Mouse (Mus musculus): ENCODE measurements around the gene Prr15.

Prr15 gene

GRCm38 (mm10) chr6:54362526-54363324 is 37.1 kb downstream of the Prr15 start:
- no peaks in the 10 kb centered on the region for H3K9me3 ChIP-seq (ENCODE audit: low read length)
- no peaks in the 10 kb centered on the region for H3K36me3 ChIP-seq (ENCODE audit: insufficient read depth, low read length)
- no peak for TF ChIP-seq NANOG (IDR thresholded peaks at IDR 0.05; ENCODE audit: borderline replicate concordance, low read length)
- TF ChIP-seq POU5F1 (IDR thresholded peaks at IDR 0.05; ENCODE audit: borderline replicate concordance, low read length), result no peak
- no peak for TF ChIP-seq CTCF (conservative IDR thresholded peaks at IDR 0.05; ENCODE audit: low read length)

GRCm38 (mm10) chr6:54364406-54365136 is 38.9 kb downstream of the Prr15 start:
- Histone ChIP-seq H3K9me3 (ENCODE audit: low read length) (no peaks in the 10 kb centered on the region), H3K4me3 (replicated peaks; ENCODE audit: low read length) (no peak overlapping the region), H3K4me1 (replicated peaks; ENCODE audit: low read depth, low read length) (no peaks in the 10 kb centered on the region), H3K27me3 (ENCODE audit: insufficient read depth, low read length) (0 out of 2 replicates have a peak, but pooled peaks cover 4% of the 10 kb centered on the region), H3K36me3 (ENCODE audit: insufficient read depth, low read length) (no peaks in the 10 kb centered on the region)
- TF ChIP-seq NANOG (IDR thresholded peaks at IDR 0.05; ENCODE audit: borderline replicate concordance, low read length), result no peak
- TF ChIP-seq CTCF (conservative IDR thresholded peaks at IDR 0.05; ENCODE audit: low read length), result no peak
- TF ChIP-seq POU5F1 (IDR thresholded peaks at IDR 0.05; ENCODE audit: borderline replicate concordance, low read length), result no peak

More at GRCm38 (mm10) chr6:54362526-54363324, 37.1 kb downstream of the Prr15 start:
- Histone ChIP-seq H3K27me3 (ENCODE audit: insufficient read depth, low read length) (0 out of 2 replicates have a peak, but pooled peaks cover 4% of the 10 kb centered on the region), H3K4me1 (replicated peaks; ENCODE audit: low read depth, low read length) (no peaks in the 10 kb centered on the region), H3K4me3 (replicated peaks; ENCODE audit: low read length) (no peak overlapping the region)

- TF ChIP-seq POU5F1 (IDR thresholded peaks at IDR 0.05; ENCODE audit: borderline replicate concordance, low read length) (no peak), NANOG (IDR thresholded peaks at IDR 0.05; ENCODE audit: borderline replicate concordance, low read length) (no peak), CTCF (conservative IDR thresholded peaks at IDR 0.05; ENCODE audit: low read length) (no peak)
- Histone ChIP-seq H3K36me3 (ENCODE audit: insufficient read depth, low read length) (no peaks in the 10 kb centered on the region), H3K4me1 (replicated peaks; ENCODE audit: low read depth, low read length) (no peaks in the 10 kb centered on the region; the same call in 1 of the 2 replicates), H3K9me3 (ENCODE audit: low read length) (no peaks in the 10 kb centered on the region), H3K27me3 (ENCODE audit: insufficient read depth, low read length) (peaks cover 7% of the 10 kb centered on the region; the same call in 1 of the 2 replicates), H3K4me3 (replicated peaks; ENCODE audit: low read length) (no peak overlapping the region)
Observed at GRCm38 (mm10) chr6:54366607-54367006, 41.0 kb downstream of the Prr15 start.

- no peaks in the 10 kb centered on the region for H3K36me3 ChIP-seq (ENCODE audit: insufficient read depth, low read length)
- H3K27me3 ChIP-seq (ENCODE audit: insufficient read depth, low read length), result peaks cover 9% of the 10 kb centered on the region; the same call in 1 of the 2 replicates
- TF ChIP-seq POU5F1 (IDR thresholded peaks at IDR 0.05; ENCODE audit: borderline replicate concordance, low read length) (no peak), CTCF (conservative IDR thresholded peaks at IDR 0.05; ENCODE audit: low read length) (peak; percentile 73)
- no peaks in the 10 kb centered on the region; the same call in 1 of the 2 replicates for H3K4me1 ChIP-seq (replicated peaks; ENCODE audit: low read depth, low read length)
- no peaks in the 10 kb centered on the region for H3K9me3 ChIP-seq (ENCODE audit: low read length)
- H3K4me3 ChIP-seq (replicated peaks; ENCODE audit: low read length), result no peak overlapping the region
Observed at GRCm38 (mm10) chr6:54368071-54368470, 42.4 kb downstream of the Prr15 start.

GRCm38 (mm10) chr6:54369913-54370542 is 44.4 kb downstream of the Prr15 start:
- Histone ChIP-seq H3K27me3 (ENCODE audit: insufficient read depth, low read length) (peaks cover 13% of the 10 kb centered on the region), H3K4me1 (replicated peaks; ENCODE audit: low read depth, low read length) (no peaks in the 10 kb centered on the region; the same call in 1 of the 2 replicates), H3K36me3 (ENCODE audit: insufficient read depth, low read length) (no peaks in the 10 kb centered on the region), H3K9me3 (ENCODE audit: low read length) (no peaks in the 10 kb centered on the region), H3K4me3 (replicated peaks; ENCODE audit: low read length) (no peak overlapping the region)
- TF ChIP-seq CTCF (conservative IDR thresholded peaks at IDR 0.05; ENCODE audit: low read length) (no peak), NANOG (IDR thresholded peaks at IDR 0.05; ENCODE audit: borderline replicate concordance, low read length) (no peak), POU5F1 (IDR thresholded peaks at IDR 0.05; ENCODE audit: borderline replicate concordance, low read length) (no peak)

- Histone ChIP-seq H3K36me3 (ENCODE audit: insufficient read depth, low read length) (no peaks in the 10 kb centered on the region), H3K27me3 (ENCODE audit: insufficient read depth, low read length) (peaks cover 14% of the 10 kb centered on the region), H3K4me1 (replicated peaks; ENCODE audit: low read depth, low read length) (no peaks in the 10 kb centered on the region; the same call in 1 of the 2 replicates), H3K4me3 (replicated peaks; ENCODE audit: low read length) (no peak overlapping the region), H3K9me3 (ENCODE audit: low read length) (no peaks in the 10 kb centered on the region)
- TF ChIP-seq NANOG (IDR thresholded peaks at IDR 0.05; ENCODE audit: borderline replicate concordance, low read length) (no peak), POU5F1 (IDR thresholded peaks at IDR 0.05; ENCODE audit: borderline replicate concordance, low read length) (no peak), CTCF (conservative IDR thresholded peaks at IDR 0.05; ENCODE audit: low read length) (no peak)
Observed at GRCm38 (mm10) chr6:54371874-54372273, 46.2 kb downstream of the Prr15 start.

GRCm38 (mm10) chr6:54379356-54379755 is 53.7 kb downstream of the Prr15 start:
- Histone ChIP-seq H3K9me3 (ENCODE audit: low read length) (peaks cover 12% of the 10 kb centered on the region), H3K4me3 (replicated peaks; ENCODE audit: low read length) (no peak overlapping the region), H3K36me3 (ENCODE audit: insufficient read depth, low read length) (no peaks in the 10 kb centered on the region), H3K4me1 (replicated peaks; ENCODE audit: low read depth, low read length) (no peaks in the 10 kb centered on the region), H3K27me3 (ENCODE audit: insufficient read depth, low read length) (peaks cover 3% of the 10 kb centered on the region)
- no peak for TF ChIP-seq CTCF (conservative IDR thresholded peaks at IDR 0.05; ENCODE audit: low read length)
- TF ChIP-seq POU5F1 (IDR thresholded peaks at IDR 0.05; ENCODE audit: borderline replicate concordance, low read length), result no peak
- no peak for TF ChIP-seq NANOG (IDR thresholded peaks at IDR 0.05; ENCODE audit: borderline replicate concordance, low read length)
